Mouse (Mus musculus) skeletal muscle tissue, postnatal 0 days (tissue): ENCODE measurements around the gene Nos3. TPM values are rescaled to one million over a fixed set of nuclear protein-coding genes. Genes with fewer than 3 reads are reported as not detected.

ENCODE experiments used
- polyA plus RNA-seq: library from polyadenylated mRNA; unstranded; fragments of >200 nt; fragmentation: Nextera tagmentation; extraction: Ambion mirVana; gene quantifications from 2 replicates; pipeline ENCODE4 v1.2.1, GENCODE M21; 2015

Gene Nos3
- 5.7 and 7.6 TPM in 2 replicates for polyA plus RNA-seq

GRCm38 (mm10) chr5:24364508-24364907 is at the start of gene Nos3:
Nos3 (plus strand) TSS chr5:24364810.

GRCm38 (mm10) chr5:24351278-24351677 is 13.3 kb upstream of the Nos3 start, which contains the start of gene Kcnh2:
Kcnh2 (minus strand) TSS chr5:24351604.

DNA sequence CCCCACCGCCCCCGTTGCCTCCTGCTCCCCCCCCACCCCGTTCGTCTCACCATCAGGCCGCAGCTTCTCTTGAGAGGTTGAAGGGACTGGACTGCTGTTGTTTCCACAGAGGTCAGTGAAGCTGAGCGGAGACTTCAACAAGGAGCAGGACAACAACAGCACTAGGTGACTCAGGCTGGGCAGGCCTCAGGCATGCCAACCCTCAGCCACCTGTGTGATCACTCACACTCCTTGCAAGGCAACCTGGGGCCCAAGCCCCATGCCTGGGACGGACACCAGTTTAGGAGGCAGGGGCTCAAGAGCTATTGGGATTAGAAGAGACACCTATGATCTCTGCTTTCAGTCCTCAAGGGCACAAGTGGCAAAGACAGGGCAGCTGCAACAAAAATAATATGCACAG is 27.3 kb downstream of the Nos3 start, which contains the start of gene Atg9b:
Gene Atg9b (minus strand): TSS at position 280 of the 400 bp plus-strand sequence.

DNA sequence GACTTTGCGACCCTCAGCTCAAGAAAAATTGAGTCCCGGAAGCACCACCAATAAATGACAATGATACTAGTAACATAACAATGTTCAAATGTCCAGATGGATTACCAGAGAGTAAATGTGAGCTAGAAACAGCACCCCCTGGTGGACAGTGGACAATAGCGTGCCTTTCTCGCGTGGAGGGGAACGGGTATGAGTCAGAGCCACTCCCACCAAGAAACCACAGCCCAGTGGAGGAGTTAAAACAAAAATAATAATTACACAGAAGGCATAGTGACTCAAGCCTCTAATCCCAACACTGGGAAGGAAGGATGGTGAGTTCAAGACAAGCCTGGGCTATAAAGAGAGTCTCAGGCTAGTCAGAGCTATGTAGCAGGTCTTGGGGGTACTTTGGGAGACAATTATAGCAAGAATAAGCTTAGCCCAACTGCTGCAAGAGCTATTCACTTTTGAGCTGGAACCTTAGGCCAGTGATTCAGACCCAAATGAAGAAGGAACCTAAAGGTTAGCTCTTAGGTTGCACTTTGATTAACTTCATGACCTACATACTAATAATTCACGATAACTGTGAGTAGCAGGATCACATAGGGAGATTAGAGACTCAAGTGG is 28.9 kb downstream of the Nos3 start, which contains the start of gene Abcb8:
Gene Abcb8 (plus strand): TSS at position 272 of the 606 bp plus-strand sequence.

DNA sequence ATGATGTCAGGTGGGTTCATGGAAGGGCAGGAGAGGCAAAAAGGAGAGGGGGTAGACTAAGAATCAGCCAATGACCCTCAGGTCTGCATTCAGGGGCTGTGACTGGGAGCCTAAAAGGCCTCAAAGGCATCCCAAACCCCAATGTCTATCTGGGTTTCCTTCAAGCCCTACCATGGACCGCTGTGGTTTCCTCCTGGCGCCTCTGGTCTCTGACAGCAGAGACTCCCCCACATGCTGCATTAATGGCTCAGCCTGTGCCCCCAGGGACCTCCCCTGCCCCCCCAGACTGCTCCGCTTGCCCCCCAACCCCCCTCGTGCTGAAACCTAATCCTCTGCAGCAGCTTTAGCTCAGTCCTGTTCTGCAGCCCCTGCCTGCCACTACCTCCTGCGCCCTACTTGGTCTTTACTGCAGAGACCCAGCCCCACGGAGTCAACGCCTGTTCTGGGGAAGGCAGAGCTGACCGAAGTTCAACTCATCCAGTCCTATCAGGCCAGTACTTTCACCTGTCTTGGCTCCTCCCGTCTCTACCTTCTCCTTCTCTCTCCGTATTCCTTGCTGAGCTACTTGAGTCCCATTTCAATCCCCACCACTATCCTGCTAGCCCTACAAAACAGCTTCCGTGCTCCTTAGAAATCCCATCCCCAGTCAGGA is 48.6 kb downstream of the Nos3 start, which contains the start of gene Asic3:
Gene Asic3 (plus strand): TSS at position 351 of the 652 bp plus-strand sequence.

GRCm38 (mm10) chr5:24423129-24424003 is 58.8 kb downstream of the Nos3 start, which contains the start of the genes Cdk5 and Slc4a2:
Cdk5 (minus strand) TSS chr5:24423530.
Slc4a2 (plus strand) TSS chr5:24423837.

Other genes starting within 250 kb of the Nos3 start
- 9.1 and 10.7 TPM in 2 replicates for gene Nupl2, start 199.8 kb upstream of the Nos3 start, polyA plus RNA-seq
- 8.1 and 9.1 TPM in 2 replicates for gene Kcnh2, start 13.2 kb upstream of the Nos3 start, polyA plus RNA-seq
- gene Atg9b, start 27.3 kb downstream of the Nos3 start, polyA plus RNA-seq = 0.95 and 1.6 TPM in 2 replicates
- 38.2 and 38.4 TPM in 2 replicates for gene Abcb8, start 28.9 kb downstream of the Nos3 start, polyA plus RNA-seq
- 0.17 and 0.22 TPM in 2 replicates for gene Asic3, start 48.6 kb downstream of the Nos3 start, polyA plus RNA-seq
- 25.7 and 28.3 TPM in 2 replicates for gene Cdk5, start 58.7 kb downstream of the Nos3 start, polyA plus RNA-seq
- 13.1 and 15.1 TPM in 2 replicates for gene Slc4a2, start 59.0 kb downstream of the Nos3 start, polyA plus RNA-seq
- gene Fastk, start 80.5 kb downstream of the Nos3 start, polyA plus RNA-seq = 149 and 150 TPM in 2 replicates
- gene Tmub1, start 83.0 kb downstream of the Nos3 start, polyA plus RNA-seq = 12.3 and 12.7 TPM in 2 replicates
- 25.8 and 29.3 TPM in 2 replicates for gene Agap3, start 87.4 kb downstream of the Nos3 start, polyA plus RNA-seq
- gene Gbx1, start 162.4 kb downstream of the Nos3 start, polyA plus RNA-seq = not detected in 2 replicates
- 14.7 and 14.9 TPM in 2 replicates for gene Asb10, start 176.2 kb downstream of the Nos3 start, polyA plus RNA-seq
- 0.04 TPM in 1 of 2 replicates, not detected in the other for gene 4931409K22Rik, start 192.0 kb downstream of the Nos3 start, polyA plus RNA-seq
- gene Abcf2, start 212.7 kb downstream of the Nos3 start, polyA plus RNA-seq = 53.7 and 54.0 TPM in 2 replicates
- gene Chpf2, start 221.9 kb downstream of the Nos3 start, polyA plus RNA-seq = 18.3 and 20.0 TPM in 2 replicates